In the genomic region with DNA sequence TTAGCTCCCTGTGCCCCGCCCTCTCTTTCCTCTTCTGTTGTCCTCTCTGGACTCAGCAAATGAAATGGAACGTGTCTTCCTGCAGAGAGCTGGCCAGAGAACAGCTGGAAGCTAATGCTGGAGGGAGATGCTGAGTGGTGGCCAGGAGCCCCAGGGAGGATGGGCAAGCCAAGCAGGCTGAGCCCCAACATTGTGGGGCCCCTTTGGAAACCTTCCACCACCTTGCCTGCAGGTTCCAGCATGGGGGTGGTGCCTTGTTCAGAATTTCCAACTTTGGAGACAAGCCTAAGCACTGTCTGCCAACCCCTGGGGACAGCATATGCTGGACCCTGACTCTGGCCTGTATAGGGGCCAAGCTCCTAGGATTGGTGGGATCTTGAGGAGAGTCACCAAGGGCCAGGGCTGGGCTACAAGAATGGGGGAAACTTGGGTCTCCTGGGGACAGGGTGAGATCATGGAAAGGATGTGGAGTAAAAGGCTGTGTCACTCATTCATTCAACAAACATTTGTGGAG, we compare ENCODE assay signal across 12 mouse cellular contexts.
DNase-seq lines count a peak whose midpoint lies in the region; ATAC-seq and TF ChIP-seq lines count a peak whose summit lies in the region.
"Had no signal": no experiment of that assay in that cellular context is flagged by ENCODE, and none has a peak within 500 bp of the region (broad histone marks: within the 10 kb centered on the region; RNA-seq: fewer than 3 reads in every experiment).

No protein-coding gene starts in this region.

- intact Hi-C loops in gastrocnemius, postnatal 36 days (cut with DNase I) = no loop called here

- no peak overlapping the region for H3K4me3 ChIP-seq in intestine, embryonic 15.5 days (replicated peaks)
- no peak overlapping the region for H3K4me3 ChIP-seq in intestine, postnatal 0 days (ENCODE audit: low read depth, low read length)
- H3K4me3 ChIP-seq in embryonic facial prominence, embryonic 14.5 days (ENCODE audit: low read depth, low read length) = no peak overlapping the region
- H3K4me3 ChIP-seq: limb, embryonic 13.5 days; neural tube, embryonic 13.5 days; stomach, embryonic 15.5 days had no signal

- peak; percentile 32; the same call in 1 of the 2 replicates for ATAC-seq in intestine, embryonic 15.5 days
- ATAC-seq in intestine, postnatal 0 days = no peak
- peak; percentile 56 for ATAC-seq in embryonic facial prominence, embryonic 14.5 days (ENCODE audit: low read depth)
- ATAC-seq in erythroblast, adult 5-6 weeks (replicated peaks; ENCODE audit: low FRiP score, poor library complexity, severe bottlenecking) = no peak

- DNase-seq in embryonic facial prominence, embryonic 14.5 days (ENCODE audit: low spot score) = peak; percentile 59
- DNase-seq in gastrocnemius, postnatal 36 days = peak; percentile 29 to 39
- DNase-seq in lung, postnatal 10 days = peak; percentile 71
- no peak for DNase-seq in adrenal gland, postnatal 10 days
- DNase-seq: kidney, adult 18-20 months; layer of hippocampus, adult 9-11 months had no signal

- H3K27ac ChIP-seq in intestine, embryonic 15.5 days = no peak overlapping the region
- no peak overlapping the region for H3K27ac ChIP-seq in intestine, postnatal 0 days (ENCODE audit: low read depth, low read length)
- no peak overlapping the region for H3K27ac ChIP-seq in embryonic facial prominence, embryonic 14.5 days (replicated peaks; ENCODE audit: low read depth, low read length)
- H3K27ac ChIP-seq: limb, embryonic 13.5 days; neural tube, embryonic 13.5 days; stomach, embryonic 15.5 days had no signal

- H3K36me3 ChIP-seq in intestine, embryonic 15.5 days = no peaks in the 10 kb centered on the region
- H3K36me3 ChIP-seq in intestine, postnatal 0 days (ENCODE audit: control insufficient read depth, insufficient read depth) = no peaks in the 10 kb centered on the region
- H3K36me3 ChIP-seq in embryonic facial prominence, embryonic 14.5 days (ENCODE audit: control insufficient read depth, insufficient read depth, low read length) = no peaks in the 10 kb centered on the region
- H3K36me3 ChIP-seq: limb, embryonic 13.5 days; neural tube, embryonic 13.5 days; stomach, embryonic 15.5 days had no signal

- H3K9ac ChIP-seq in intestine, embryonic 15.5 days = no peak overlapping the region
- no peak overlapping the region for H3K9ac ChIP-seq in intestine, postnatal 0 days (ENCODE audit: low read depth, low read length)
- H3K9ac ChIP-seq in embryonic facial prominence, embryonic 14.5 days (ENCODE audit: low read depth, low read length) = no peak overlapping the region
- H3K9ac ChIP-seq: limb, embryonic 13.5 days; neural tube, embryonic 13.5 days; stomach, embryonic 15.5 days had no signal

- no peaks in the 10 kb centered on the region for H3K27me3 ChIP-seq in intestine, embryonic 15.5 days (replicated peaks)
- no peaks in the 10 kb centered on the region for H3K27me3 ChIP-seq in intestine, postnatal 0 days (replicated peaks; ENCODE audit: control insufficient read depth, insufficient read depth, low read length)
- H3K27me3 ChIP-seq in embryonic facial prominence, embryonic 14.5 days (replicated peaks; ENCODE audit: control insufficient read depth, insufficient read depth, low read length) = no peaks in the 10 kb centered on the region
- H3K27me3 ChIP-seq: neural tube, embryonic 13.5 days; stomach, embryonic 15.5 days had no signal

- TF ChIP-seq CTCF in intestine, postnatal 0 days (IDR thresholded peaks at IDR 0.05; ENCODE audit: low read depth) = no peak

- 50% methylated on average over 2 of the region's 2 CpGs for WGBS in intestine, embryonic 15.5 days
- 41% methylated on average over 2 of the region's 2 CpGs for WGBS in intestine, postnatal 0 days
- 41% methylated on average over 2 of the region's 2 CpGs for WGBS in embryonic facial prominence, embryonic 14.5 days

- H3K4me1 ChIP-seq in intestine, embryonic 15.5 days (replicated peaks) = peaks cover 7% of the 10 kb centered on the region; the same call in 1 of the 2 replicates
- no peaks in the 10 kb centered on the region for H3K4me1 ChIP-seq in intestine, postnatal 0 days (replicated peaks; ENCODE audit: control insufficient read depth, insufficient read depth, low read length)
- H3K4me1 ChIP-seq in embryonic facial prominence, embryonic 14.5 days (ENCODE audit: control insufficient read depth, insufficient read depth, low read length) = peaks cover 17% of the 10 kb centered on the region

- H3K9me3 ChIP-seq in intestine, embryonic 15.5 days = no peaks in the 10 kb centered on the region
- H3K9me3 ChIP-seq in intestine, postnatal 0 days (ENCODE audit: control insufficient read depth) = no peaks in the 10 kb centered on the region
- no peaks in the 10 kb centered on the region for H3K9me3 ChIP-seq in embryonic facial prominence, embryonic 14.5 days (ENCODE audit: control insufficient read depth, low read length)
- H3K9me3 ChIP-seq: limb, embryonic 13.5 days; neural tube, embryonic 13.5 days; stomach, embryonic 15.5 days had no signal

- no peak overlapping the region for H3K4me2 ChIP-seq in intestine, embryonic 15.5 days (replicated peaks)
- H3K4me2 ChIP-seq in intestine, postnatal 0 days (replicated peaks; ENCODE audit: low read depth) = no peak overlapping the region
- H3K4me2 ChIP-seq in embryonic facial prominence, embryonic 14.5 days (ENCODE audit: low read depth, low read length) = no peak overlapping the region
- H3K4me2 ChIP-seq: limb, embryonic 13.5 days; neural tube, embryonic 13.5 days; stomach, embryonic 15.5 days had no signal

Comparison
In these comparisons a context has a peak if more than half of its experiments do, and no peak if none do; other contexts are left out.
1. ATAC-seq: peak in intestine, embryonic 15.5 days (single experiment) and embryonic facial prominence, embryonic 14.5 days (single experiment); none in intestine, postnatal 0 days (single experiment) and erythroblast, adult 5-6 weeks (single experiment).